Mouse (Mus musculus) left cerebral cortex, adult 9 months (tissue): ENCODE results near the gene Cd300e.
A peak's percentile ranks its signal among the peaks of the same experiment; 100 is the strongest.
"Not testable (repeated sequence)": the region's sequence is repeated elsewhere in the genome, so short reads cannot be mapped to it uniquely, and the experiment has no call there.

Source experiments
- DNase-seq, 2 experiments: peaks; one replicate each; pipeline ENCODE4 v3.0.0; 2022; ENCODE audit warnings: low spot score in 2 of 2

Gene Cd300e

DNA sequence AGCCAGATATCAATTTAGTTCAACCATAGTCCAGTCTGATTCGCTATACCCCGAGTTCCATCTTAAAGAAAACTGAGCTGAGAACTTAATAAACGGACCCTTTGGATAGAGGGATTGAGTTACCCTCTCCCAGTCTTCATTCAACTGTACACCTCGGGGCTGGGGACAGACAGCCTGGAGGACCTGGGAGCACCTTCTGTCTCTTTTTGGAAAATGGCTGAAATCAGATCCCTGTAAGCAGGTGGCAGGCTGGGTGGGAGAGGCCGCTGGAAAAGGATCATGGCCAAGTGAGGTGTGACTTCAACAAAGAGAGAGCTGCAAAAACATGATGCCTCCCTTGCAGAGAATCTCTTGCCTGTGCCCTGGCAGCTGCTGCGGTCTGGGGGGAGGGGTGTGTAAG is 20.2 kb upstream of the Cd300e start:
- no peak for DNase-seq

DNA sequence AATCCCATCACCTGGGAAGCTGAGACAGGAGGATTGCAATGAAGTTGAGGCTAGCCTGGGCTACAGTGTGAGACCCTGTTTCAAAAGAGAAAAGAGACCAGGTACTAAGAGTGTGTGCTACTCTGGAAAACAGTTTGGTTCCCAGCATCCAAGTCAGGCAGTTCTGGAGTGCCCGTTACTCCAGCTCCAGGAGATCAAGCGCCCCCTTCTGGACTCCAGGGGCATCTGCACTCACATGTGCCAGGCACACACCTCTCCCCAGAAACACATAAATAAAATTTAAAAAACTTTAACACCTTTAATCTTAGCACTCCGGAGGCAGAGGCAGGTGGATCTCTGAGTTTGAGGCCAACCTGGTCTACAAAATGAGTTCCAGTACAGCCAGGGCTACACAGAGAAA is 19.4 kb upstream of the Cd300e start:
- no peak for DNase-seq

DNA sequence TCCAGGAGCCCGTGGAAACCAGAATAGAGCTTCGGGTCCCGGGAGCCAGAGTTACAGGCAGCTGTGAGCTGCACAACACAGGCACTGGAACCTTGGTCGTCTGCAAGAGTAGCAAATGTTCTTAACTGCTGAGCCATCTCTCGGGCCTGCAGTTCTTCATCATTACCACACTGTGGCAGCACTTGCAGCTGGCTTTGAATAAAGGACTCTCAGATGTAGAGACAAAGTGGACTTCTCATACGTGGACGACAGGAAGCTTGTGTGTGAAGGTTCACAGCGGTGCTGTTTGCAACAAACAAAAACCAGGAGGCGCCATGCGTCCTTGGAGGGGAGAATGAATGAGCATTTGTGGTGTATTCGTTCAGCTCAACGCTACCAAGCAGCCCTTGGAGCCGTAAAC is 18.9 kb upstream of the Cd300e start:
- peak; percentile 23 to 70 for DNase-seq

DNA sequence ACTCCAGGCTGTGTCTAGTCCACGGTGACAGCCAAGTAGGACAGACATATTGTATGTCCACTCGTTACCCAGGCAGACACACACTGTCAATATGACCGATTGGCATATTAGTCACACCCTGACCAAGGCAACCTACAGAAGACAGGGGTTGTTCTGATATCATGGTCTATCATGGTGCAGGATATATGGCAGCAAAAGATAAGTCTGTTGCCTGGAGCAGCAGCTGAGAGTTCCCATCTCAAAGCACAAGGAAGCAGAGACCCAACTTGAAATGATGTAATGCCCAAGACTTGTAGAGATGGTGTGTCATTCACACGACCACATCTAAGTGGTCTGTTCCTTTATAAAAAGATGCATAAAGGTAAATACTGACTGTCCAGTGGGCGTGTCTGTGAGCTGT is 16.7 kb upstream of the Cd300e start:
- DNase-seq: no peak

DNA sequence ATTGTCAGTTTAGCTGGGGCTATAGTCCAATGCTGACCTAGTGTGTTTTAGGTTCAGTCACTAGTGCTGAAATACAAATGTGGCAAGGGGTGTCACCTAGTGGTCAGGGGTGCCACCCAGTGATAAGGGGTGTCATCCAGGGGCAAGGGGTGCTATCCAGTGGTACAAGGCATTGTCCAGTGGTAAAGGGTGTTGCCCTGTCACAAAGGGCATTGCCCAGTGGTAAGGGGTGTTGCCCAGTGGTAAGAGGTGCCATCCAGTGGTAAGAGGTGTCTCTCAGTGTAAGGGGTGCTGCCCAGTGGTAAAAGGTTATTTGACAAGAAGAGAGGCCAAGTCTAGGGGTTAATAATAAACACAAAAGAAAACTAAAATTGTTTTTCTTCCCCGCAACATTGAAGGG is 15.5 kb upstream of the Cd300e start:
- DNase-seq: no peak

DNA sequence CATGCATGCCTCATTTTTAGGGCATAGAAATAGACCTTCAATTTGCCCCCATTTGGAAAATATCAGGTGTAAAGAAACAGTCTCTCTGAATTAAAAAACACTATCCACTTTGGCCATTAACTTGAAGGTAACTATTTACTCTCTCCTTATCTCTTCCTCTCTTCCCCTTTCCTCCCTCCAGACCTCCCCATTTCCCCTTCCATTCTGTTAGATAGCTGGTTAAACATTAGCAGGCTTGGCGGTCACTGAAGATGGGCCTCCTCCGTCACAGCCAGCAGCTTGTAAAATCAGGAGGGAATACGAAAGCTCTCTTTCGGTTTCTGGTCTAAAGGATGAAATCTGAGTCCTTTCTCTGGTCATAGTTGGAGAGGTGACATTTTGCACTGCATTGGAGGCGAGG is 13.9 kb upstream of the Cd300e start:
- no peak for DNase-seq

DNA sequence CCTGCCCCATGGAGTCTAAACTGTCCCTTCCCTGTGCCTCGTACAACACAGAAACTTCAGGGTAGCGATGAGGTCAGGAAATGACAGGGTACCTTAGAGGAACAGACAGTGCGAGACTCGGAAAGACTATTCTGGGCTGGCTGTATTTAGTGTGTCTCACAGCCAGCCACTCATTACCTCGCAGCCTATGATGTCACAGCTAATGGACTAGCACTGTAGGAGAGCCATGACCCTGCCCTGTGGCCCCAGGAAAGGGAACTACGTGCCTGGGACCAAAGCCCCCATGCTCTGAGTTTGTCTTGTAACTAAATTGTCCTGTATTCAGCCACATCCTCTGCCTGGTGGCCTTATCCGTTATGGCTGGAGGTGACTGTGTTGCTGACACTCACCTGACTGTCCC is 13.4 kb upstream of the Cd300e start:
- no peak for DNase-seq

DNA sequence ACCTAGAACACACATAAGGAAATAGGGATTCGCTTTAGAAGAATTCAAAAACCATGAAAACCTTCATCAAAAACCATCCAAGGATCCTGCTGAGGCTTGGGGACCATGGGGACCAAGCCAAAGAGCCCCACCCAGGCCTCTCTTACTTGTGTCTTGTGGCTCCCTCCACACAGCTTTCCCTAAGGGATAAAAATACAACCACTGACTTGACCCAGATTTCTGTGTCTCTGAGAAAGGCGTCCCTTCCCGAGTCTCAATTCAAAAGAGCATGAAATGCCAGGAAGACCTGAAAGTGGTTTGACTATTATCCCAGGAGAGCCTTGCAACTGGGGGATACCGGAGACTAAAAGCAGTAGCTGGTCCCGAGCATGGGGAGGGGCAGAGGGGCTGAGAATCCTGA is 11.0 kb upstream of the Cd300e start:
- DNase-seq: peak in 1 of 2 experiments; percentile 7

DNA sequence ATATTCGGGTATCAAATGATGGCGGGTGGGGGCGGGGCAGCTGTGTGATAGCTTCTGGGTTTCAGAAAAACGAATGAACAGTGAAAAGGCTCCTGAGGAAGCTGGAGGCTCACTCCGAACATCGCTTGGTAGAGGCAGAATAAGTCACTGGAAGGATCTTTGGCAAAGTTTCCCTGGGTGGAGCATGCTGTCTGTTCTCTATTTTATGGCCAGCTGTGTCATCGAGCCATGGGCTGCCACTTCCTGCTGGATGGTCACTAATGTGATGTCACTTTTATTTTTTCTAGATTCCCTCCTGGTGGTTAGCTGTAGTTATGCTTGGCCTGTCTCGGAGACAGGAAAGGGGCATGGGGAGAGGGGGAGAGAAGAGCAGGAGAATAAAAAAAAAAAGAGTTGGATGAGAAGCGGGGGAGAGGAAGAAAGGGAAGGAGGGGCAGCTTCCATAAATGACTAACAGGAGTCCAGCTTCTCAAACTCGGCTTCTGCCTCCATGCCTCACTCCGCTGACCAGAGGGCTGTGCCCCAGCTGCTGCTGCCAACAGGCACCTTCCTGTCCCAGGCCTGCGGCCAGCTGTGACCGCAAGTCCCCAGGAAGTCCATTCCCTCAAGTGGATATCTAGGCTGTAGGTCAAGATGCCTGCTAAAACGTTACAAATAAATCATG is 9.8 kb upstream of the Cd300e start:
- DNase-seq: no peak

DNA sequence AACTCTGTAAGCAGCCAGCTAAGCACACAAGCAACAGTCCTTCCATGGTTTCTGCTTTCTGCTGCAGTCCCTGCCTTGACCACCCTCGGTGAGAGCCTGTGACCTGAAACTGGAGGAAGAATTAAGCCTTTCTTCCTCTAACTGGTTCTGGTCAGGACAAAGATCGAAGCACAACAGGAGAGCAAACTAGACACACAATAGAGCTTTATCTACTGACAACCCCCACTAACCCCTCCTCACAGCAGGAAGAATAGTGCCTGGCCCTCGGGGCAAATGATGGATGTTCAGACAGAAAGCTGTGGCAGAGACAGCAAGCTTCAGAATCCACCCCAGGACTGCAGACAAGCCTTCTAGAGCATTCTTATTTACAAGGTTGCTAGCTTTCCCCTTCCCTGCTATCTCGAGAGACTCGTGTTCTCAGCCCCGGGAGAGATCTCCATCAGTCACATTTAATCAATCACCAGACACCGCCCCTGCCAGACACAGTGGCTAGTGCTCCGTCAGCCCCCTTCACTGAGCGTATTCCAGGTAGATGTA is 9.1 kb upstream of the Cd300e start:
- no peak for DNase-seq

DNA sequence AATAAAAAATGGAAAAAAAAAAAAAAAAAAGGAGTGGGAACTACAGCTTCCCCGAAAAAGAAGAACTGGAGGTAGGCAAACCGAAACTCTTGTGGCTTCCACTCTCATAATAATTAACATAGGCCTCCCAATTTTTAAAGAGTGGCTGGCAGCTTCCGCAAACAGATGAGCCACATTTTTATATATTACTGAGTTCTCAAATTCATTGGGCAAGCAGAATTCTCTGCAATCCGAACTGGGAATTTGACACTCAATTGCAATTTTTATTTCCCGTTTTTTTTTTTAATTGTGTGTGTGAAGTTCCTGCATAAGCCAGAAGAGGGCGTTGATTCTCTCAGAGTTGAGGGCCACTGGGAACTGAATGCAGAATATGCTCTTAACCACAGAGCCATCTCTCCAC is 4.8 kb upstream of the Cd300e start:
- DNase-seq: no peak

DNA sequence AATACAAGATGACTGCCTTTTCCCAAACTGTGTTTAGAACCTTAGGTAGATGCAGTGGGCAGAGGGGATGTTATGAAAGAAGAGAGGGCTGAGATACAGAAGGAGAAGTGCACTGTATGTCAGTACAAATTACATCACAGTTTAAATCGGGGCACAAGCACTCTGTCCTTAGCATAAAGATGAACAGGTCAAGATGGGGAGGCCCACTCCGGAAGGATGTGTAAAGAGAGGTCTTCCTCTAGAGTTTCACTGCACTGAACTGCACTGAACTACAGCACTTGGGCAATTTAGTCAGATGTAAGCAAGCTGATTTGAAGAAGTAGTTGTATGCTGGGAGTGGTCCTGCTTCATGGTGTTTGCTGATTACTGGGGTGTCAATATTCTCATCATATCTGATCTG is 2.2 kb downstream of the Cd300e start:
- no peak for DNase-seq

DNA sequence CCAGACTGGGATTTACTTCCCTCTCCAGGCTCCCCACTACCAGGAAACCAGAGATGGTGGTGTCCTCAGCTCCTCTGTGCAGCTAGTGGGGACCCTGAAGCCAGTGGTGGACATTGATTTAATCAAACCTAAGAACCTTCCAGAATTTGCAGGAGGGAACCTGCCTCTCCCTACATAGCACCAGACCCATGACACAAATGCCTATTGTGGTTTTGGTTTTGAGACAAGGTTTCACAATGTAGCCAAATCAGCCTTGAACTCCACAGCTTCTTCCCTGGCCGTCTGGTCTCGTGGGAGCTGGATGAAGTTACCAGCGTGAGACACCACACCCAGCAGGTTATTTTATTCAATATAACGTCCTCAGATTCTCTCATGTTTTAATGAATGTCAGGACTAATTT is 3.3 kb downstream of the Cd300e start:
- no peak for DNase-seq

DNA sequence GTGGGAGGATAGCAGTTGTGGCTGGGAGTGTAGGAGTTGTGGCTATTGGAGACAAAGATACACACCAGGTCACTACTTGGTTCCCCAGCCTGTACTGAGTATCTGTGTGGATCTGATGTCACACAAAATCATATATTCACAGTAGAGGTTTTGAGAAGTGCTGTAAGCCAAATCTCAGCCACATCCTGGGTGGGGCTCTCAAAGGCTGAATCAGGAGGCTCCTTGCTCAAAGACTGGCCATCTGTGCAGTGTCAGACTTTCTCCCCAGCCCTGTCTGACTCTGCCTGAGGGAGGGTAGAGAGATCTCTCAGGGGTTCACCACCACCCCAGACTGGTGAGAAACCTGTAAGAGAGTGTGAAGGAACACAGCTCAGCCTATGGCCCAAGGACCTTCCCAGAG is 7.4 kb downstream of the Cd300e start:
- DNase-seq: no peak

DNA sequence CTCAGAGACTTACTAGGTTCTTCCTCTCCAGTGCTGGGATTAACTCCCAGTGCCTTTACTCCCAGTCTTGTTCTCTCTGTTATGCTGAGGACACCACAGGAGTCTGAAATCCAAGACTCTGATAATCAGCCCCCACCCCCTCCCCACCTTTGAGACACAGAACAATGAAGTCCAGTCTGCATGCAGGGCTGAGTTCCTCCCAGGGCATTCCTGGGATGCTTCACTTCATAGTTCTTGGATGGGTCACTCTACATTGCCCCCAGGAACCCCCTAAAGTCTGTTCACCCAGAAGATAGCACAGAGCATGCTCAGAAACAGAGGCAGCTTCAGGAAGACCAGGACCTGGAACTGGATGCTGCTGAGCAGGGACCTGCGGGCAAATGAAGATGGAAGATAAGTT is 9.0 kb downstream of the Cd300e start:
- no peak for DNase-seq

DNA sequence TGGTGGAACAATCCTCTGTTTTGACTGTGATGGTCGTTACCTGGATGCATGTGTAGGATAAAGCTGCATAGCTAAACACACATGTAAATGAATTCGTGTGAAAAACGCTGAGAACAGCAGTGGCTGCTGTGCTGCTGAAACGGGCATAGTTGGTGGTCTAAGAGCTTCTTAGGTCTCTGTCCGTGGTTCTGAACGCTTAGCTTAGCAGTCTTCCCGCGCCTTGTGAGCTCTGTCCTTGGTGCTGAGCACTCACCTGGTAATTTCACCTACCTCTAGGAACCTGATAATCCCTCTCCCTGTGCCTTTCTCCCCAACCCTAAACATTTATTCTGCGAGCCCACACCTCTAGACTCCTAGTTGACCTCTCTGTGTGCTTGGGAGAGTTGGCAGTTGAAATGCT is 9.8 kb downstream of the Cd300e start:
- no peak for DNase-seq

DNA sequence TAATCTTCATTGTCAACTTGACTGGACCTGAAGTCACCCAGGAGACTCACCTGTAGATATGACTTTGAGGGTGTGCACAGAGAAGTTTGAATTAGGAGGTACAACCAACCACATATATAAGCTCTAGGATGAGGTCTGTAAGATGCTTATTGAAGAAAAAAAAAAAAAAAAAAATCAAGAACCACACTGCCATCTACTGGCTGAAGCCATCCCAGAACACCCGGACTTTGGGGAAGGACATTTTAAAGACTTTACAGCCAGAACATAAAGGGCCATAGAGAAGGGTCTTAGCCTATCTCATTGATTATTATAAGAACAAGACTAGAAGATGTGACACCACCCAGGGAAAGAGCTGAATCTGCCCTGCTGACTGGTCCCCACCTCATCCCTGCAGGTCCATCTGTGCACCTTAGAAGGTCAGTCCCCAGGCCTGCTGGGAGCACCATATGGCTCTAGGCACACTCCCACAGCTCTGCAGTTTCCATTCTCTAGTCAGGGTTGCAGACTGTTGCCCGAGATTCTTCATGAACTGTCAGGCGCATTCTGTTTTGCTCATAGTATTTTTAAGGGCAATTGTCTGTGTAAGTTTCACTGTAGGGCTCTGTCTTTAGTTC is 12.6 kb downstream of the Cd300e start:
- peak in 1 of 2 experiments; percentile 15 for DNase-seq

DNA sequence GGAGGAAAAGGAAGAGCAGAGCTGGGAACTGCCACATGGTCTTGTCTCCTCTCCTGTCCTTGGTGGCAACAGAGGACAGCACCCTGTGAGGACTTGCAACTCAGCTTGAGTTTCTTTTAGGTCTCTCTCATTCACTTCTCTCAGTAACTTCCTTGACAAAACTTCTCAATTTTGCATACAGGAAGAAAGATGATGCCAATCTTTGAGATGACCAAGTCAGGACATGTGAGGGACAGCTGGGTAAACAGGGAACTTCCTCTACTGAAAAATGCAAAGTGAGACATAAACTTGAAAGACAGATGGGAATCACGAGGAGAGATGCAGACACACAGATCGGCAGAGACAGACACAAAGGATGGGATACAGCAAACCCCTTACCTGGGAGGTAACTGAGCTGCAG is 13.7 kb downstream of the Cd300e start, which contains the start of gene Cd300ld3:
Cd300ld3 (minus strand) TSS at position 151 of the 400 bp plus-strand sequence.
- DNase-seq: no peak

DNA sequence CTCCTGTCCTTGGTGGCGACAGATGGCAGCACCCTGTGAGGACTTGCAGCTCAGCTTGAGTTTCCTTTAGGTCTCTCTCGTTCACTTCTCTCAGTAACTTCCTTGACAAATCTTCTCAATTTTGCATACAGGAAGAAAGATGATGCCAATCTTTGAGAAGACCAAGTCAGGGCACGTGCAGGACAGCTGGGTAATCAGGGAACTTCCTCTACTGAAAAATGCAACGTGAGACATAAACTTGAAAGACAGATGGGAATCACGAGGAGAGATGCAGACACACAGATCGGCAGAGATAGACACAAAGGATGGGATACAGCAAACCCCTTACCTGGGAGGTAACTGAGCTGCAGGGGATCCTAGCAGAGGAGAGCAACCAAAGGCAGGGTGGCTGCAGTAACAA is 24.3 kb downstream of the Cd300e start, which contains the start of gene Cd300ld5:
Cd300ld5 (minus strand) TSS at position 101 of the 400 bp plus-strand sequence.
- not testable (repeated sequence) for DNase-seq

DNA sequence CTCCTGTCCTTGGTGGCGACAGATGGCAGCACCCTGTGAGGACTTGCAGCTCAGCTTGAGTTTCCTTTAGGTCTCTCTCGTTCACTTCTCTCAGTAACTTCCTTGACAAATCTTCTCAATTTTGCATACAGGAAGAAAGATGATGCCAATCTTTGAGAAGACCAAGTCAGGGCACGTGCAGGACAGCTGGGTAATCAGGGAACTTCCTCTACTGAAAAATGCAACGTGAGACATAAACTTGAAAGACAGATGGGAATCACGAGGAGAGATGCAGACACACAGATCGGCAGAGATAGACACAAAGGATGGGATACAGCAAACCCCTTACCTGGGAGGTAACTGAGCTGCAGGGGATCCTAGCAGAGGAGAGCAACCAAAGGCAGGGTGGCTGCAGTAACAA is 35.1 kb downstream of the Cd300e start, which contains the start of gene Cd300ld4:
Cd300ld4 (minus strand) TSS at position 101 of the 400 bp plus-strand sequence.
- DNase-seq: not testable (repeated sequence)

DNA sequence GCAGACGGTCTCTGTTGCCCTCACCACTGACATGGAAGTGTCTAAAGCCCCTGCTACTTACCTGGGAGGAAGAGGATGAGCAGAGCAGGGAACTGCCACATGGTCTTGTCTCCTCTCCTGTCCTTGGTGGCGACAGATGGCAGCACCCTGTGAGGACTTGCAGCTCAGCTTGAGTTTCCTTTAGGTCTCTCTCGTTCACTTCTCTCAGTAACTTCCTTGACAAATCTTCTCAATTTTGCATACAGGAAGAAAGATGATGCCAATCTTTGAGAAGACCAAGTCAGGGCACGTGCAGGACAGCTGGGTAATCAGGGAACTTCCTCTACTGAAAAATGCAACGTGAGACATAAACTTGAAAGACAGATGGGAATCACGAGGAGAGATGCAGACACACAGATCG is 45.9 kb downstream of the Cd300e start, which contains the start of gene Cd300ld2:
Cd300ld2 (minus strand) TSS at position 101 of the 400 bp plus-strand sequence.
- not testable (repeated sequence) for DNase-seq

DNA sequence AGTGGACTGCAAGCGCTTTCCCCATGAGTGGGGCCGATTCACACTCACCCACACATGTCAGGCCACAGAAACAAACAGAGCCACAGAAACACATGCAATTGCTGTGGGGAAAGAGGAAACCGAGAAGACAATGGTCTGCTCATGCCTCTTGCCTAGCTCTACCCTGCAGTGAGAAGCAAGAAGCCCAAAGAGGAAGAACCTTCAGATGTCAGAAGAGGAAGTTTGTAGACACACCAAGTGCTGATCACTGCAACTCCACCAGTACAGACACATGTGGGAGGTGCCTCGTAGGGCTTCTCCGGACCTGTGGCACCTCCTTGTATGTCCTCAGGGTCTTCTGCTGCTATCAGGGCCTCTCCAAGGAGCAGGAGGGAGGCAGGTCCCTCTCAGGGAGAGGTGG is 57.9 kb downstream of the Cd300e start:
- peak in 1 of 2 experiments; percentile 4 for DNase-seq
